Comparison of ENCODE assay signal across 15 mouse cellular contexts in genomic region chr12:54293248-54293647, GRCm38 (mm10).
DNase-seq lines count a peak whose midpoint lies in the region; ATAC-seq and TF ChIP-seq lines count a peak whose summit lies in the region.
"Had no signal": no experiment of that assay in that cellular context is flagged by ENCODE, and none has a peak within 500 bp of the region (broad histone marks: within the 10 kb centered on the region; RNA-seq: fewer than 3 reads in every experiment).

No protein-coding gene starts in this region.

- H3K9ac ChIP-seq in kidney, postnatal 0 days (ENCODE audit: low read depth, low read length): no peak overlapping the region
- H3K9ac ChIP-seq in kidney, embryonic 14.5 days (ENCODE audit: low read depth, low read length): no peak overlapping the region
- H3K9ac ChIP-seq: forebrain, embryonic 13.5 days; hindbrain, embryonic 12.5 days; liver, embryonic 12.5 days had no signal

- ATAC-seq in kidney, postnatal 0 days (replicated peaks; ENCODE audit: low FRiP score, low read depth): no peak
- ATAC-seq in kidney, embryonic 14.5 days (ENCODE audit: low FRiP score, low TSS enrichment): no peak
- ATAC-seq in activated CD4-positive, CD25-positive, alpha-beta regulatory T cell, adult 4 months: peak; percentile 96
- ATAC-seq: forebrain, embryonic 13.5 days; liver, embryonic 12.5 days had no signal

- no peaks in the 10 kb centered on the region for H3K36me3 ChIP-seq in kidney, postnatal 0 days (ENCODE audit: insufficient read depth, low read length)
- no peaks in the 10 kb centered on the region for H3K36me3 ChIP-seq in kidney, embryonic 14.5 days (ENCODE audit: control insufficient read depth, insufficient read depth, low read length)
- H3K36me3 ChIP-seq in splenic B cell, adult 2 months (ENCODE audit: control insufficient read depth, insufficient read depth, low read length, poor library complexity, severe bottlenecking): no peaks in the 10 kb centered on the region
- H3K36me3 ChIP-seq: hindbrain, embryonic 12.5 days; liver, embryonic 12.5 days; midbrain, embryonic 10.5 days had no signal

- no peak overlapping the region for H3K4me2 ChIP-seq in kidney, postnatal 0 days (ENCODE audit: low read length)
- H3K4me2 ChIP-seq in kidney, embryonic 14.5 days (replicated peaks; ENCODE audit: low read depth, low read length): no peak overlapping the region
- H3K4me2 ChIP-seq: forebrain, embryonic 13.5 days; hindbrain, embryonic 12.5 days; liver, embryonic 12.5 days had no signal

- 0 out of 2 replicates have a peak, but pooled peaks cover 1% of the 10 kb centered on the region for H3K4me1 ChIP-seq in kidney, postnatal 0 days (replicated peaks; ENCODE audit: insufficient read depth, low read length)
- H3K4me1 ChIP-seq in kidney, embryonic 14.5 days (ENCODE audit: control insufficient read depth, insufficient read depth, low read length): no peaks in the 10 kb centered on the region
- H3K4me1 ChIP-seq: liver, embryonic 12.5 days had no signal

- H3K4me3 ChIP-seq in kidney, postnatal 0 days (replicated peaks; ENCODE audit: low read depth, low read length): no peak overlapping the region
- no peak overlapping the region for H3K4me3 ChIP-seq in kidney, embryonic 14.5 days (ENCODE audit: low read length)
- H3K4me3 ChIP-seq: forebrain, embryonic 13.5 days; hindbrain, embryonic 12.5 days; liver, embryonic 12.5 days; midbrain, embryonic 10.5 days had no signal

- peak; percentile 3 for DNase-seq in kidney, postnatal 0 days (ENCODE audit: low spot score)
- DNase-seq in splenic B cell, adult 2 months (ENCODE audit: low read depth, low spot score): peak; percentile 19
- DNase-seq in right cerebral cortex, postnatal 14 days: no peak
- no peak for DNase-seq in cerebellum, adult 9-11 months
- no peak for DNase-seq in adrenal gland, postnatal 14 days
- no peak for DNase-seq in kidney, postnatal 4 days
- DNase-seq: adrenal gland, postnatal 10 days; kidney, adult 8-10 months; right cerebral cortex, postnatal 4 days had no signal

- no peaks in the 10 kb centered on the region for H3K9me3 ChIP-seq in kidney, postnatal 0 days (replicated peaks; ENCODE audit: low read length)
- H3K9me3 ChIP-seq in kidney, embryonic 14.5 days (ENCODE audit: control insufficient read depth, low read length): no peaks in the 10 kb centered on the region
- H3K9me3 ChIP-seq: forebrain, embryonic 13.5 days; hindbrain, embryonic 12.5 days; liver, embryonic 12.5 days; midbrain, embryonic 10.5 days had no signal

- WGBS in kidney, postnatal 0 days: 45% methylated on average over 2 of the region's 2 CpGs
- 78% methylated on average over 2 of the region's 2 CpGs for WGBS in kidney, embryonic 14.5 days

- no peak for TF ChIP-seq CTCF in kidney, postnatal 0 days (IDR thresholded peaks at IDR 0.05; ENCODE audit: low read depth)

- no peak overlapping the region for H3K27ac ChIP-seq in kidney, postnatal 0 days
- no peak overlapping the region for H3K27ac ChIP-seq in kidney, embryonic 14.5 days (ENCODE audit: low read depth, low read length)
- H3K27ac ChIP-seq: forebrain, embryonic 13.5 days; hindbrain, embryonic 12.5 days; liver, embryonic 12.5 days; midbrain, embryonic 10.5 days had no signal

- H3K27me3 ChIP-seq in kidney, postnatal 0 days (ENCODE audit: insufficient read depth, low read length): no peaks in the 10 kb centered on the region
- H3K27me3 ChIP-seq in kidney, embryonic 14.5 days (ENCODE audit: control insufficient read depth, insufficient read depth, low read length): no peaks in the 10 kb centered on the region
- H3K27me3 ChIP-seq in splenic B cell, adult 2 months (ENCODE audit: control insufficient read depth, insufficient read depth, low read length, poor library complexity, severe bottlenecking): no peaks in the 10 kb centered on the region
- H3K27me3 ChIP-seq: forebrain, embryonic 13.5 days; hindbrain, embryonic 12.5 days; liver, embryonic 12.5 days had no signal

Comparison
In these comparisons a context has a peak if more than half of its experiments do, and no peak if none do; other contexts are left out.
1. DNase-seq: peak in kidney, postnatal 0 days (single experiment) and splenic B cell, adult 2 months (single experiment); none in right cerebral cortex, postnatal 14 days (single experiment), cerebellum, adult 9-11 months (single experiment), adrenal gland, postnatal 14 days (single experiment) and kidney, postnatal 4 days (0 of 2).